9 mouse cellular contexts compared by ENCODE assay signal in the genomic region with DNA sequence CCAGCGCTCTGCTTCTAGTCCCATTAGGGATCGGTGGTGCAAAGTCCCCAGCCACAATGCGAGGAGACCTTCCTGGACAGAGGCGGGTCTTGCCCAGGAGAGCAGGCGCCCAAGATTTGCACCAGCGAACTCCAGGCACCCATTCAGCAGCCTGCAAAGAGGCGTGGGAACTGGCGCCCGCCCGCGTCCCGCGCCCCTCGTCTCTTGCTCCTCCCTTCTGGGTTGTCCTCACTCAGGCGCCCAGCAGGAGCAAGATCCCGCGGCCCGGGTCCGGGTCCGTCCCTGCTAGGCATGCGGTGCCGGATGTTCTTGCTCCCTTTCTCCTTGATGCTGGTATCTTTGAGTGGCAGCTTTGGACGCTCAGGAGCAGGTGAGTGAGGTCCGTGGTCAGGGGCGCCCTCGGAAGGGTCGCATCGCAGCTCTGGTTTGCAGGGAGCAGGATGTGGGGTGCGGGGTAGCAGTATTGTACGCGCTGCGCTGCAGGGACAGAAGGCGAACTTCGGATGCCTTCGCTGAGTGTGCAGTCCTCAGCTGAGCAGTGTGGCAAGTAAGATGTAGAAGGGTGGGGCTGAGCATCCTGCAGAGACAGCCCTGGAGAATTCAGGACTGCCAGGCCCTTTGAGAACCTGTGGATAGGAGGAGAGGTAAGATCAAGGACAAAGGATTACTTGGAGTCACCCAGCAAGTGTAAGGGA. TPM values are rescaled to one million over a fixed set of nuclear protein-coding genes. Genes with fewer than 3 reads are reported as not detected.
DNase-seq lines count a peak whose midpoint lies in the region; ATAC-seq lines count a peak whose summit lies in the region.
"Had no signal": no experiment of that assay in that cellular context is flagged by ENCODE, and none has a peak within 500 bp of the region (broad histone marks: within the 10 kb centered on the region; RNA-seq: fewer than 3 reads in every experiment).

Gm19410 (plus strand) TSS at position 292 of the 695 bp plus-strand sequence.

- 1% methylated on average over 31 of the region's 35 CpGs for WGBS in lung, embryonic 15.5 days
- WGBS in midbrain, embryonic 13.5 days = under 1% methylated on average over 35 of the region's 35 CpGs

- no peak for ATAC-seq in lung, embryonic 15.5 days (ENCODE audit: borderline replicate concordance, extremely low read depth, low FRiP score, low TSS enrichment)
- peak; percentile 68 for ATAC-seq in midbrain, embryonic 13.5 days

- no peak within 1 kb of the TSS; the same call in 1 of the 2 replicates for H3K9ac ChIP-seq in lung, embryonic 15.5 days
- peak within 1 kb of the TSS; percentile 63 for H3K9ac ChIP-seq in midbrain, embryonic 13.5 days (replicated peaks)

- no peaks in the 10 kb centered on the region for H3K36me3 ChIP-seq in lung, embryonic 15.5 days
- no peaks in the 10 kb centered on the region for H3K36me3 ChIP-seq in midbrain, embryonic 13.5 days

- no peaks in the 10 kb centered on the region for H3K9me3 ChIP-seq in lung, embryonic 15.5 days
- no peaks in the 10 kb centered on the region for H3K9me3 ChIP-seq in midbrain, embryonic 13.5 days

- H3K4me1 ChIP-seq in lung, embryonic 15.5 days = peaks cover 10% of the 10 kb centered on the region
- peaks cover 13% of the 10 kb centered on the region for H3K4me1 ChIP-seq in midbrain, embryonic 13.5 days (replicated peaks)

- intact Hi-C loops in heart, postnatal 10 days (cut with DNase I) = no loop called here

- DNase-seq in lung, postnatal 25 days (ENCODE audit: low spot score) = no peak
- peak; percentile 51 for DNase-seq in embryo, embryonic 11 days
- peak; percentile 9 to 18 for DNase-seq in heart, postnatal 10 days
- peak; percentile 55 to 65 for DNase-seq in kidney, postnatal 4 days
- DNase-seq in testis, postnatal 10 days (ENCODE audit: low spot score) = peak; percentile 42
- DNase-seq in layer of hippocampus, postnatal 36 days = no peak

- H3K27ac ChIP-seq in lung, embryonic 15.5 days = no peak within 1 kb of the TSS
- H3K27ac ChIP-seq in midbrain, embryonic 13.5 days = no peak within 1 kb of the TSS
- H3K27ac ChIP-seq: macrophage had no signal

- H3K4me3 ChIP-seq in lung, embryonic 15.5 days = peak within 1 kb of the TSS; percentile 43
- peak within 1 kb of the TSS; percentile 50 for H3K4me3 ChIP-seq in midbrain, embryonic 13.5 days (replicated peaks)

- peak within 1 kb of the TSS; percentile 75 for H3K4me2 ChIP-seq in lung, embryonic 15.5 days
- peak within 1 kb of the TSS; percentile 94 for H3K4me2 ChIP-seq in midbrain, embryonic 13.5 days (replicated peaks)

- peaks cover 46% of the 10 kb centered on the region for H3K27me3 ChIP-seq in lung, embryonic 15.5 days
- H3K27me3 ChIP-seq in midbrain, embryonic 13.5 days = peaks cover 37% of the 10 kb centered on the region

RNA-seq across cellular contexts. Expression of gene Gm19410, which starts in this region (rescaled TPM):
- polyA plus RNA-seq in lung, embryonic 15.5 days (2015; fragmentation: Nextera tagmentation; extraction: Ambion mirVana) = 0.04 TPM in 1 of 2 replicates, not detected in the other
- under 1 TPM; 0.50 to 0.62 TPM for total RNA-seq in heart, postnatal 10 days (2021)
- 0.06 and 0.09 TPM in 2 replicates for polyA plus RNA-seq in midbrain, embryonic 13.5 days (2015; fragmentation: Nextera tagmentation; extraction: Ambion mirVana)
- 1 to 10 TPM; 6.1 to 6.6 TPM for total RNA-seq in layer of hippocampus, postnatal 36 days (2021)
- polyA plus RNA-seq: macrophage had no signal

Comparison
In these comparisons a context has a peak if more than half of its experiments do, and no peak if none do; other contexts are left out.
1. RNA of gene Gm19410 (total RNA-seq): 6.1 to 6.6 TPM in layer of hippocampus, postnatal 36 days; 0.50 to 0.62 TPM in heart, postnatal 10 days; every median in the first group is over 4 times any median in the second.
2. Peak in DNase-seq in heart, postnatal 10 days; RNA of the gene not detected or under 1 TPM.
3. Peak in ATAC-seq, H3K4me3 ChIP-seq, H3K9ac ChIP-seq and H3K4me2 ChIP-seq in midbrain, embryonic 13.5 days; RNA of the gene not detected or under 1 TPM.
4. DNase-seq: peak in embryo, embryonic 11 days (single experiment), kidney, postnatal 4 days (2 of 2) and testis, postnatal 10 days (single experiment); none in lung, postnatal 25 days (single experiment) and layer of hippocampus, postnatal 36 days (0 of 2).